Mouse (Mus musculus): ENCODE measurements around the gene Apex1.
"Not testable (repeated sequence)": the region's sequence is repeated elsewhere in the genome, so short reads cannot be mapped to it uniquely, and the experiment has no call there.

Gene Apex1

GRCm38 (mm10) chr14:50969041-50969440 lies 44.3 kb downstream of the Apex1 start:
- DNase-seq (ENCODE audit: low read depth, low spot score), result peak; percentile 20

GRCm38 (mm10) chr14:50969558-50970544 lies 45.1 kb downstream of the Apex1 start:
- peak; percentile 71 for DNase-seq (ENCODE audit: low read depth, low spot score)

- peak; percentile 10 for DNase-seq (ENCODE audit: low read depth, low spot score)
Measured at GRCm38 (mm10) chr14:50970822-50971221, 46.1 kb downstream of the Apex1 start.

GRCm38 (mm10) chr14:50973054-50973453 lies 48.3 kb downstream of the Apex1 start:
- not testable (repeated sequence) for DNase-seq (ENCODE audit: low read depth, low spot score)

- no peak for DNase-seq (ENCODE audit: low read depth, low spot score)
Measured at GRCm38 (mm10) chr14:50973700-50974099, 48.9 kb downstream of the Apex1 start.

- no peak for DNase-seq (ENCODE audit: low read depth, low spot score)
Measured at GRCm38 (mm10) chr14:50975001-50975400, 50.2 kb downstream of the Apex1 start.

GRCm38 (mm10) chr14:50976674-50977073 lies 51.9 kb downstream of the Apex1 start:
- no peak for DNase-seq (ENCODE audit: low read depth, low spot score)
